ENCODE assay signal across 15 mouse cellular contexts in the genomic region with DNA sequence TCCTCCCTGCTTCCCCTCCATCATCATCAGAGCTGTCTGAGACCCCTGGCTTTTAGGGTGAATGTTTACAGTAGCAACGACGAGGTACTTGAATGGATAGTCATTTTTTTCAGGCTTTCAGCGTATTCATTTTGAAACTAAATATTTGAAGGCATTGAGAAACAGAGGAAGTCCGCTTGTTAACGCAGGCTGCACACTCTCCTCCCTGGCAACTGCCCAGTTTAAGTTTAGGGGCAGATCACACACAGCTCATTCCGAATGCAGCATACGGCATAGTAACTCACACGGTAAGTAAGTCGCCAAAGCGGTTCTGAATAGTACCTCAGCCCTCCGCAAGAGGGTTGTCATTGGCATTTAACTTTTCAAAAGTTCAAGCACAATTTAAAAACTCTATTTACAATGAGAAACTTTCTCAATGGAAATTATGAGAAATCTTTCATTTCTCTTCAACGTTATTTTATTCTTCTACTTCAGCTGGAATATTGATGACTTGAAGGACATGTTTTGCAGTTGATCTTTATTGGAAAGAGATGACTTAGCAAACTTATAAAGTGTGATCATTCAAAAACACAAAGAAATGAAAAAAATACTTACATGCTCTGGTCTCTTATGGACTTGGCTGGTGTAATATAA.
DNase-seq lines count a peak whose midpoint lies in the region; ATAC-seq and TF ChIP-seq lines count a peak whose summit lies in the region.
"Had no signal": no experiment of that assay in that cellular context is flagged by ENCODE, and none has a peak within 500 bp of the region (broad histone marks: within the 10 kb centered on the region; RNA-seq: fewer than 3 reads in every experiment).

No protein-coding gene starts in this region.

- H3K4me3 ChIP-seq in liver, adult 2 months (ENCODE audit: insufficient read depth, low read depth, low read length), result no peak overlapping the region
- no peak overlapping the region for H3K4me3 ChIP-seq in liver, embryonic 11.5 days (ENCODE audit: low read depth, low read length)
- H3K4me3 ChIP-seq in stomach, embryonic 16.5 days (replicated peaks; ENCODE audit: low read length), result peak overlapping the region; percentile 17; the same call in 1 of the 2 replicates
- H3K4me3 ChIP-seq: kidney, embryonic 15.5 days; midbrain, embryonic 13.5 days; neural tube, embryonic 15.5 days had no signal

- H3K36me3 ChIP-seq in liver, adult 2 months (ENCODE audit: control insufficient read depth, insufficient read depth, low read length), result no peaks in the 10 kb centered on the region
- no peaks in the 10 kb centered on the region for H3K36me3 ChIP-seq in liver, embryonic 11.5 days (ENCODE audit: control insufficient read depth, insufficient read depth, low read length)
- H3K36me3 ChIP-seq in stomach, embryonic 16.5 days (ENCODE audit: control insufficient read depth, insufficient read depth, low read length), result no peaks in the 10 kb centered on the region
- H3K36me3 ChIP-seq: G1E; kidney, embryonic 15.5 days; midbrain, embryonic 13.5 days; neural tube, embryonic 15.5 days had no signal

- H3K27me3 ChIP-seq in liver, adult 2 months (ENCODE audit: control insufficient read depth, insufficient read depth, low read length), result no peaks in the 10 kb centered on the region
- no peaks in the 10 kb centered on the region for H3K27me3 ChIP-seq in liver, embryonic 11.5 days (replicated peaks; ENCODE audit: control insufficient read depth, insufficient read depth, low read length)
- H3K27me3 ChIP-seq in stomach, embryonic 16.5 days (ENCODE audit: control insufficient read depth, insufficient read depth, low read length), result no peaks in the 10 kb centered on the region
- H3K27me3 ChIP-seq: kidney, embryonic 15.5 days; neural tube, embryonic 15.5 days had no signal

- H3K9me3 ChIP-seq in liver, embryonic 11.5 days (ENCODE audit: control insufficient read depth, low read length), result no peaks in the 10 kb centered on the region
- H3K9me3 ChIP-seq in stomach, embryonic 16.5 days (replicated peaks; ENCODE audit: control insufficient read depth, low read length), result no peaks in the 10 kb centered on the region
- H3K9me3 ChIP-seq: kidney, embryonic 15.5 days; midbrain, embryonic 13.5 days; neural tube, embryonic 15.5 days had no signal

- H3K4me2 ChIP-seq in liver, embryonic 11.5 days, result no peak overlapping the region
- peak overlapping the region; percentile 46 for H3K4me2 ChIP-seq in stomach, embryonic 16.5 days (ENCODE audit: low read depth, low read length)
- H3K4me2 ChIP-seq: kidney, embryonic 15.5 days; midbrain, embryonic 13.5 days; neural tube, embryonic 15.5 days had no signal

- no peak for TF ChIP-seq CTCF in liver, adult 2 months (IDR thresholded peaks at IDR 0.05; ENCODE audit: low read depth, low read length)

- intact Hi-C loops in left cerebral cortex, postnatal 4 days (cut with DNase I), result no loop called here

- no peak for ATAC-seq in liver, embryonic 11.5 days (replicated peaks; ENCODE audit: low FRiP score)
- ATAC-seq in stomach, embryonic 16.5 days (ENCODE audit: insufficient read depth, low FRiP score), result no peak
- ATAC-seq: midbrain, embryonic 13.5 days had no signal

- peak; percentile 1 for DNase-seq in liver, adult 2 months (ENCODE audit: extremely low read depth, low read depth, low spot score)
- no peak for DNase-seq in liver, embryonic 11.5 days (ENCODE audit: low spot score)
- peak; percentile 40 for DNase-seq in fibroblast of lung, adult 2 months (ENCODE audit: low read depth)
- DNase-seq in lung, postnatal 10 days, result peak; percentile 56
- no peak for DNase-seq in left cerebral cortex, postnatal 4 days
- DNase-seq in cerebellum, postnatal 4 days (ENCODE audit: low spot score in 2 of 2), result no peak
- no peak for DNase-seq in kidney, adult 8-10 months
- DNase-seq: cerebellum, adult 8-10 months; gastrocnemius, postnatal 36 days; thymus, adult 2 months had no signal

- no peak for TF ChIP-seq POLR2A in liver, adult 2 months (IDR thresholded peaks at IDR 0.05; ENCODE audit: extremely low read depth, insufficient read depth, low read length)

- H3K79me2 ChIP-seq in liver, adult 2 months (ENCODE audit: control insufficient read depth, insufficient read depth, low read length), result no peaks in the 10 kb centered on the region

- no peak overlapping the region for H3K27ac ChIP-seq in liver, adult 2 months (replicated peaks; ENCODE audit: insufficient read depth, low read depth, low read length)
- no peak overlapping the region for H3K27ac ChIP-seq in liver, embryonic 11.5 days (ENCODE audit: low read depth, low read length)
- no peak overlapping the region for H3K27ac ChIP-seq in stomach, embryonic 16.5 days (ENCODE audit: low read length)
- H3K27ac ChIP-seq: kidney, embryonic 15.5 days; midbrain, embryonic 13.5 days; neural tube, embryonic 15.5 days had no signal

- WGBS in liver, adult 2 months, result 67% methylated on average over 12 of the region's 12 CpGs
- WGBS in liver, embryonic 11.5 days, result 71% methylated on average over 12 of the region's 12 CpGs
- WGBS in stomach, embryonic 16.5 days, result 30% methylated on average over 12 of the region's 12 CpGs

- H3K4me1 ChIP-seq in liver, adult 2 months (ENCODE audit: control insufficient read depth, insufficient read depth, low read length), result no peaks in the 10 kb centered on the region
- no peaks in the 10 kb centered on the region for H3K4me1 ChIP-seq in liver, embryonic 11.5 days (replicated peaks; ENCODE audit: control insufficient read depth, insufficient read depth, low read length)
- peaks cover 19% of the 10 kb centered on the region for H3K4me1 ChIP-seq in stomach, embryonic 16.5 days (ENCODE audit: control insufficient read depth, insufficient read depth, low read length)

- no peak overlapping the region for H3K9ac ChIP-seq in liver, adult 2 months (ENCODE audit: low read depth, low read length)
- no peak overlapping the region for H3K9ac ChIP-seq in liver, embryonic 11.5 days (ENCODE audit: low read depth, low read length)
- no peak overlapping the region for H3K9ac ChIP-seq in stomach, embryonic 16.5 days (ENCODE audit: low read length)
- H3K9ac ChIP-seq: kidney, embryonic 15.5 days; midbrain, embryonic 13.5 days; neural tube, embryonic 15.5 days had no signal

Comparison
In these comparisons a context has a peak if more than half of its experiments do, and no peak if none do; other contexts are left out.
1. DNase-seq: peak in liver, adult 2 months (single experiment), fibroblast of lung, adult 2 months (single experiment) and lung, postnatal 10 days (single experiment); none in liver, embryonic 11.5 days (single experiment), left cerebral cortex, postnatal 4 days (single experiment), cerebellum, postnatal 4 days (0 of 2) and kidney, adult 8-10 months (0 of 2).